Mouse (Mus musculus) heart, embryonic 13.5 days (tissue): Measurements from ENCODE around the gene Ggcx. TPM values are rescaled to one million over a fixed set of nuclear protein-coding genes. Genes with fewer than 3 reads are reported as not detected.

Source experiments
- ATAC-seq: fragments of 200-750 bp; cut with Nextera tagmentation; 2 replicates; pipeline ENCODE4 v1.8.0; 2017; ENCODE audit warnings: moderate TSS enrichment; ENCODE audit not compliant: insufficient number of reproducible peaks, low FRiP score, low TSS enrichment; ENCODE audit errors: extremely low read depth
- H3K27ac ChIP-seq: fragments of 300-500 bp; sonication (generic); replicated peaks from 2 replicates; pipeline ENCODE4 v1.5.1; 2015; ENCODE audit warnings: moderate library complexity, mild to moderate bottlenecking, inconsistent platforms
- H3K27me3 ChIP-seq: fragments of 300-500 bp; sonication (generic); replicated peaks from 2 replicates; pipeline ENCODE4 v1.6.1; 2015; ENCODE audit warnings: mild to moderate bottlenecking, inconsistent platforms
- H3K36me3 ChIP-seq: fragments of 300-500 bp; sonication (generic); 2 replicates; pipeline ENCODE4 v1.6.1; 2015; ENCODE audit warnings: mild to moderate bottlenecking, inconsistent platforms
- H3K4me1 ChIP-seq: fragments of 300-500 bp; sonication (generic); 2 replicates; pipeline ENCODE4 v1.6.1; 2015; ENCODE audit warnings: inconsistent platforms
- H3K4me2 ChIP-seq: fragments of 300-500 bp; sonication (generic); 2 replicates; pipeline ENCODE4 v1.6.1; 2015; ENCODE audit warnings: inconsistent platforms, mild to moderate bottlenecking, moderate library complexity
- H3K4me3 ChIP-seq: fragments of 300-500 bp; sonication (generic); 2 replicates; pipeline ENCODE4 v1.5.1; 2015; ENCODE audit warnings: moderate library complexity, mild to moderate bottlenecking, inconsistent platforms
- H3K9ac ChIP-seq: fragments of 300-500 bp; sonication (generic); 2 replicates; pipeline ENCODE4 v1.6.1; 2015; ENCODE audit warnings: inconsistent platforms, mild to moderate bottlenecking, moderate library complexity
- H3K9me3 ChIP-seq: fragments of 300-500 bp; sonication (generic); 2 replicates; pipeline ENCODE4 v1.6.1; 2016; ENCODE audit warnings: inconsistent platforms
- WGBS: fragments of 180-500 bp; shearing (Covaris S2); methylation state at CpG from one replicate; pipeline ENCODE4 v1.1.7; 2015; ENCODE audit warnings: mixed read lengths; 5-methylcytosine and 5-hydroxymethylcytosine counted together
- polyA plus RNA-seq: library from polyadenylated mRNA; unstranded; fragments of >200 nt; fragmentation: Nextera tagmentation; extraction: Ambion mirVana; gene quantifications from 2 replicates; pipeline ENCODE4 v1.2.1, GENCODE M21; 2015

Ggcx gene
- polyA plus RNA-seq, 1 experiment from 2014 or later: 28.3 TPM

DNA sequence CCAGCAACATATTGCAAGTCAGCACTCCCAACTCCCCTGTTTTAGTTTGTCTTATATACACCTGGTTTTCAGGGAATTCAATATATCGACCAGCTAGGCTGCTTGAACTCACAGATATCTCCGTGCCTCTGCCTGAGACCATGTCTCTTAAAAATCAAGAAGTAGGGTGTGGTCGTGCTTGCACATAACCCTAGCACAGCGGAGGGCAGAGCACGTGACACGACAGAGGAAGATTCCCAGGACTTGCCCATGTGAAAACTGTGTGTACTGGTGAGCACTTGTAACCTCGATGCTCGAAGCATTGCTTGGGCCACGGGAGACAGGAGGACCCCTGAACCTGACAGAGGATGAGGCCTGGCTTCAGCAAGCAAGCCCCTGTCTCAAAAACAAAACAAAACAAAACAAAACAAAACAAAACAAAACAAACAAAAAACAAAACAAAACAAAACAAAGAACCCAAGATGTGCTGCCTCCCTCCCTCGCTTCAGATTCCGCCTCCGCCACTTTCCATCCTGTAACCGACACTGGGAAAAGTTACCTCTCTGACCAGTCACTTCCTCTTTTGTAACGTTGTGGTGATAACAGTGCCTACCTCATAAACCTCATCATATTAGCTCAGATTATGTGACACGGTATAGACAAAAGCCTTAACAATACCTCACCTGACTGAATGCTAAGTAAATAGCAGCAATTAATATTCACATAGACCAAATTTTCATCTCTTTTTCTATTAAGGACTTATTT, 39.1 kb upstream of the Ggcx start:
- H3K4me1 ChIP-seq: peaks cover 62% of the 10 kb centered on the region
- peak overlapping the region; percentile 48 for H3K27ac ChIP-seq
- WGBS: 62% methylated on average over 15 of the region's 15 CpGs

DNA sequence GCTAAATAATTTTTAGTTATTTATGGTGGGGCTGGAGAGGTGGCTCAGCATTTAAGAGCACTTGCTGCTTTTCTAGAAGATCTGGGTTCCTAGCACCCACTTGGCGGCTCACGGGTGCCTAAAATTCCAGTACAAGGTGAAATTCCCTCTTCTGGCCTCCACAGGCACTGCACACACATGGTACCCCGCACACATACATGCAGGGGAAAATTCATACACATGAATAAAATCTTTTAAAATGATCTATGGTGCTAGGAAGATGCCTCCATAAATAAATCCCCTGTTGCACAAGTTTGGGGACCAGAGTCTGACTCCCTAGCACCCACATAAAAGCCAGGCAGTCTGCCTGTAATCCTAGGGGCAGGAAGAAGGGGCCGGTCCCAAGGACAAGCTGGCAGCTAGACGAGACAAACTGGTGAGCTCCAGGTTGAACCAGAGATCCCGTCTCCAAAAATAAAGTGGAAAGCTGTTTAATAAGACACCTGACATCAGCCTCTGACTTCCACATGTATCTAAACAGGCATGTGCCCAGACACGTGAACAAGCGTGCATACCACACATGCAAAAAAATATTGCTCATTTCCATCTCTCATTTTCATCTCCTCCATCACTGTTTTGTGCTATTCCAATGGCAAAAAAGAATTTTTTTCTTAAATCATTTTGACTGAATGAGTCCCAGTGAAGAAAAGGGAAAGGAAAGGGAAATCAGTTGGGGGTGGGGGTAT, 35.4 kb upstream of the Ggcx start:
- 84% methylated on average over 8 of the region's 8 CpGs for WGBS
- no peak for ATAC-seq
- Histone ChIP-seq H3K9me3 (no peaks in the 10 kb centered on the region), H3K27me3 (no peaks in the 10 kb centered on the region), H3K4me3 (peak overlapping the region; percentile 77), H3K27ac (peak overlapping the region; percentile 91), H3K4me2 (peak overlapping the region; percentile 79), H3K9ac (peak overlapping the region; percentile 90), H3K4me1 (peaks cover 33% of the 10 kb centered on the region), H3K36me3 (peaks cover 7% of the 10 kb centered on the region)

More for the DNA sequence above, 39.1 kb upstream of the Ggcx start:
- no peak overlapping the region for H3K4me2 ChIP-seq
- no peak for ATAC-seq
- 0 out of 2 replicates have a peak overlapping the region, but pooled peaks have one; percentile 37 for H3K9ac ChIP-seq
- H3K9me3 ChIP-seq: no peaks in the 10 kb centered on the region
- no peak overlapping the region for H3K4me3 ChIP-seq
- H3K27me3 ChIP-seq: no peaks in the 10 kb centered on the region
- peaks cover 7% of the 10 kb centered on the region for H3K36me3 ChIP-seq

DNA sequence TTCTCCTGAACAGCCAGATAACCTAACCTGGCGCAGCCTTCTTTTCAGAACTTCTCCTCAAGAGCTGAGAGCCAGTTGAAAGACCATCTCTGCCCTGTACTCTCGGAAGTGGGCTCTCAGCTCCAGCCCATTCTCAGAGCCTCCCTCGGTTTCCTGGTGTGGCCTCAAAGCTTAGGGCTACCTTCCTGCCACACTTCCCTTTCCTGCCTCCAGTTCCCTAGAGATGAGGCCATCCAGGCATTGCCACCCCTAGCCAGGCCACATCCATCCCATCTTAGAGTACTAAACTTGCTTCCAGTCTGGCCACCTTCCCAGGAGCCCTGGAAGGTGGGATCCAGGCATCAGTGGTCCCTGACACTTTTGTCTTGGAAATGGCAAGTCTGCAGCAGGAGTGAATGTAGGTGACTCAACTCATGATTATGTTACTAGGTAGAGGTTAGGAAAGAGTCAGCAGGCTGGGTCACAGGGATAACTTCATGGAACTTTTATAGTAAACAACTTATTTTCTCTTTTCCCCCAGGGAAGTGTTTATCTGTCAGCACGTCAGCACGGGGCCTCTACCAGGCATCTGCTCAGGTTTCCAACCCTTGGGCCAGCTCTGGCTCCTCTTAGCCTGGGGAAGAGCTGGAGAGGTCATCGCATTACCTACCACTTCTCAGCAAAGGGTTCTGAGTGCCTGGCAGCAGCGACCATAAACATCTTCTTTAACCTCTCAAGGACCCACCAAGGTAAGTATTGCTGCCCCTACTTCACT, 34.6 kb upstream of the Ggcx start:
- H3K4me2 ChIP-seq: peak overlapping the region; percentile 79
- no peaks in the 10 kb centered on the region for H3K27me3 ChIP-seq
- H3K27ac ChIP-seq: peak overlapping the region; percentile 91
- H3K9me3 ChIP-seq: no peaks in the 10 kb centered on the region
- WGBS: 29% methylated on average over 7 of the region's 7 CpGs
- H3K9ac ChIP-seq: peak overlapping the region; percentile 90
- H3K4me3 ChIP-seq: peak overlapping the region; percentile 77
- ATAC-seq: no peak
- peaks cover 13% of the 10 kb centered on the region for H3K36me3 ChIP-seq
- peaks cover 25% of the 10 kb centered on the region for H3K4me1 ChIP-seq

DNA sequence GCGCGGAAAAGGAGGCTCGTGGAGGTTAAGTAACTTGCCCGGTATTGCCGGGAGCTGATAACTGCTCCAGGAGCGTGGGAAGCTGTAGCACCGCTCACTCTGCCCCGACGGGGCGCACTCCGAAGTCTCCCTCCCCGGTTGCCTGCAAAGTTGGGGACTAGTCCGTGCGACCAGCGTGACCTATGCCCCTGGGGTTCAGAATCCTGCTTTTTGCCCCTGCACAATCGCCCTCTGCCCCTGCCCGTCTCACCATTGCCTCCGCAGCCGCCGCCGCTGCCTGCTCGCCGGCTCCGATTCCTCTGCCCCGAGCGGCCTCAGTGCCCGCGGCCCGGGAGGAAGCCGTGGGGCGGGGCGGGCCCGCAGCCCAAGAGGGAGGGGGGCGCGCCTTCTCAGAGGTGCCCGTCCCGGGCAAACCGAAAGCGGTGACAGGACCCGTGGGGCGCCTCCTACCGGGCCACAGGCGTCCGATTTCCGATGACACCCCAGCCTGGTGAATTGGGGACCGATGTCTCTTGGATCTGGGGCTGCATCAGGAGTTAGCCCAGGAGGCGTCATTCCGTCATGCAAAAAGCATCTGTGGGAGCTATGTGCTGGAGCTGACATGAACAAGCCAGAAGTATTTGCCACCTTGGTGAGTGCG, 33.9 kb upstream of the Ggcx start, which contains the start of gene Vamp5:
TSS of gene Vamp5 (minus strand) at position 338 of the 640 bp plus-strand sequence.
- H3K4me1 ChIP-seq: peaks cover 22% of the 10 kb centered on the region

DNA sequence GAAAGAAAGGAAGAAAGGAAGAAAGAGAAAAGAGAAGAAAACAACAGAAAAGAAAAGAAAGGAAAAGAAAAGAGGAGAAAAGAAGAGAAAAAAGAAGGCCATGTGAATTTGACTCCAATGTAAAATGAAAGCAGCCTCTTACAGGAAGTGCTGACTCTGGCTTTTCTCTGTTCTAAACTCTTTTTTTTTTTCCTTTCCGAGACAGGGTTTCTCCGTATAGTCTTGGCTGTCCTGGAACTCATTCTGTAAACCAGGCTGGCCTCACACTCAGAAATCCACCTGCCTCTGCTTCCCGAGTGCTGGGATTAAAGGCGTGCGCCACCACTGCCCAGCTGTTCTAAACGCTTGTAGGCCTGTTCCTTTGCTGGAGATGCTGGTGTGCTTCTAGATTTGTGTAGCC, 31.6 kb upstream of the Ggcx start:
- Histone ChIP-seq H3K9me3 (no peaks in the 10 kb centered on the region), H3K4me2 (no peak overlapping the region), H3K27ac (0 out of 2 replicates have a peak overlapping the region, but pooled peaks have one; percentile 45), H3K27me3 (no peaks in the 10 kb centered on the region), H3K4me1 (peaks cover 23% of the 10 kb centered on the region), H3K4me3 (no peak overlapping the region), H3K9ac (no peak overlapping the region), H3K36me3 (peaks cover 30% of the 10 kb centered on the region)
- no peak for ATAC-seq
- WGBS: 77% methylated on average over 6 of the region's 6 CpGs

More for the DNA sequence above, 33.9 kb upstream of the Ggcx start, which contains the start of gene Vamp5:
- Histone ChIP-seq H3K36me3 (peaks cover 20% of the 10 kb centered on the region), H3K4me2 (peak within 1 kb of the TSS; percentile 79), H3K27me3 (no peaks in the 10 kb centered on the region), H3K9ac (peak within 1 kb of the TSS; percentile 90), H3K27ac (peak within 1 kb of the TSS; percentile 91), H3K4me3 (peak within 1 kb of the TSS; percentile 77), H3K9me3 (no peaks in the 10 kb centered on the region)
- WGBS: under 1% methylated on average over 44 of the region's 49 CpGs
- ATAC-seq: peak; percentile 66

DNA sequence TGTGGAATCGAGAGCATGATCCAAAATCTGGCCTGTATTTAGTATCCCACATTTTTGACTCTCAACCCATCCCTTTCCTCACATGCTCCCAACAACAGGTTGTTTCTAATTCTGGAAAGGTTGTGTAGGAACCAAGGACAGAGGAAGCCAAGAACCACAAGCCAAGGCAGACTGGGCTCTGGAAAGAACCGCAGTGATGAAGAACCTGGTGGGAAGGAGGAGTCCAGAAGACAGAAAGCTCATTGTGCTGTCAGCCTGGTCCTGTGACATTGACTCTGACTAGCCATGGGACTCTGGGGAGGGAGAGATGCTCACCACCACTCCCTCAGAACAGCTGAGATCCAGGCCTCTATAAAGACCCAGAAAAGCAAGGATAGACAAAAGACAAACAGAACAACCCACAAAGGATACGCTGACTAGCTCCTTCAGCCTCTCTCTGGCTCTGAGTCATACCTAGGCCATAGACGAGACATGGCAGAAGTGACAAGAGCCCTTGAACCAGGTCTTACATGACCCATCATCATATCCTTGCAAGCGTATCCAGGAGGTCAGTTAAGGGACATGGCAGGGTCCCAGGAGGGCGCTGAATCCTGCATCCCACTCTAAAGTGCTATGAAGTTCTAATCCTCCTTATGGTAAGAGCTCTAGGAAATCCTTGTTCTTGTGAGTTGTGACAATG, 30.8 kb upstream of the Ggcx start:
- Histone ChIP-seq H3K27me3 (no peaks in the 10 kb centered on the region), H3K9ac (no peak overlapping the region), H3K27ac (no peak overlapping the region), H3K4me2 (no peak overlapping the region), H3K4me3 (no peak overlapping the region), H3K4me1 (peaks cover 31% of the 10 kb centered on the region), H3K9me3 (no peaks in the 10 kb centered on the region), H3K36me3 (peaks cover 38% of the 10 kb centered on the region)
- WGBS: 80% methylated on average over 6 of the region's 6 CpGs
- no peak for ATAC-seq

DNA sequence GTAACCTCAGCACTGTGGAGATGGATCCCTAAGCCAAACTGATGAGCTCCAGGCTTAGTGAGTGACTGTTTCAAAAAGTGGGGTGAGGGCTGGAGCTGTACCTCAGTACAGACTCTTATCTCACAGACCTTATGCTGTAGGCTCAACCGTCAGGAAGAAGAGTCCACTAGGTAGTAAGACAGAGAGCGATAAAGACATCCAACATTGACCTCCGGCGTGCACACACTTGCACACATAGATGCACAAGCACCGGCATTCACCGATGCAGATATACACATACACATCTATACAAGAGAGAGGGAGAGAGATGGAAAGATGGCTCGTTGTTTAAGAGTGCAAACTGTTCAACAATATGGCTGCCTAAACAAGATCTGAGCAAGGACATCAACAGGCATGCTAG, 30.2 kb upstream of the Ggcx start:
- Histone ChIP-seq H3K9ac (no peak overlapping the region), H3K27me3 (no peaks in the 10 kb centered on the region), H3K4me3 (no peak overlapping the region), H3K36me3 (peaks cover 42% of the 10 kb centered on the region), H3K9me3 (no peaks in the 10 kb centered on the region), H3K4me2 (no peak overlapping the region), H3K27ac (no peak overlapping the region), H3K4me1 (peaks cover 32% of the 10 kb centered on the region)
- 84% methylated on average over 7 of the region's 7 CpGs for WGBS
- no peak for ATAC-seq

DNA sequence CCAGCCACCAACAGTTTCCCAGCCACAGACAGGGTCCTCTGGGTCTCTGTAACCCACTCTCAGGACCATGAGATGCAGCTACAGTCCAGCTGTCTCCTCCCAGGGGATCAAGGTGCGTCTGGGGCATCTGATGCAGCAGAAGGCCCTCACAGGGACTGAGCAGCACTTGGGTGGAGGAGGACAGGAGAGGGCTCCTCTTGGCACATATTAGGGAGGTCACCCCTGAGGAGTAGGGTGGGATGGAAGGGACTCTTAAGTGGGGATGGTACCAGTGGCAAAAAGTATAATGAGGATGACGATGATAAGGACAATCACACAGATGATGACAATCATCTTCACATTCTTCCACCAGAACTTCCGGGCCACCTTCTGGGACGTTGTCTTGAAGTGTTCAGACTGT, 28.9 kb upstream of the Ggcx start:
- Histone ChIP-seq H3K27me3 (no peaks in the 10 kb centered on the region), H3K9ac (no peak overlapping the region), H3K4me3 (no peak overlapping the region), H3K9me3 (no peaks in the 10 kb centered on the region), H3K4me1 (peaks cover 29% of the 10 kb centered on the region), H3K27ac (no peak overlapping the region), H3K4me2 (no peak overlapping the region), H3K36me3 (peaks cover 42% of the 10 kb centered on the region)
- no peak for ATAC-seq
- 54% methylated on average over 4 of the region's 4 CpGs for WGBS

DNA sequence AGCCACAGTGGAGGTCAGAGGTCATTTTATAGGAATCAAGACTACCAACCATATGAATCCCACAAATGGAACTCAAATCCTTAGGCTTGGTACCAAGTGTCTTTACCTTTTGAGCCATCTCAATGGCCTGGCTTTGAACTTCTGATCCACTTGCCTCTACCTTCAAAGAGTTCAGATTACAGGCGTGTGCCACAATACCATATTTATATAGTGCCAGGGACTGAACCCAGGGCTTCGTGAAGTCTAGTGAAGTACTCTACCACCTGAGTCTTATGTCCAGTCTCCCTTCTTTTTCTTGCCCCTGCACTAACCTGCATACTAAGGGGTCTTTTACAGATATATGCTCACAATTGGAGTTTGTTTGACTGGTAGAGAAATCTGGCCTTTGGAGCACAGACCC, 27.5 kb upstream of the Ggcx start:
- Histone ChIP-seq H3K4me1 (peaks cover 35% of the 10 kb centered on the region), H3K4me2 (no peak overlapping the region), H3K9me3 (no peaks in the 10 kb centered on the region), H3K36me3 (peaks cover 42% of the 10 kb centered on the region), H3K4me3 (no peak overlapping the region), H3K27me3 (no peaks in the 10 kb centered on the region), H3K9ac (no peak overlapping the region), H3K27ac (no peak overlapping the region)
- 78% methylated on average over 2 of the region's 2 CpGs for WGBS
- no peak for ATAC-seq

DNA sequence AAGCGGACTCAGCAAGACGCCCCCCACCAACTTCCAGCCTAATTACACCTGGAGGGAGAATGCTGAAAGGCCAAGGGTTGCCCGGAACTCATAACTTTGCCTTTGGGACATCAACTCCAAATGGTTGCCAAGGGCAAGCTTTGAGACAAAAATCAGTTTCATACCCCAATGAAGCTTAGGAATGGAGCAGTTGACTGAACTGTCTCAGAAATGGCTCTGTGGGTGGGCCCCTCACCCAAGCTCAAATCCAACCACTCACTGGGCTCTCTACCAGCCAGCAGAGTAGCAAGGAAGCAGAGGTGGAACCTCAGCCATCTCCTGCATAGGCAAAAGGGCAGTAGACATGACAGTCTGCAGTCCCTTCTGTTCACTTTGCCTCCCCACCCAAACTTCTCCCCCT, 26.3 kb upstream of the Ggcx start:
- Histone ChIP-seq H3K4me1 (peaks cover 35% of the 10 kb centered on the region), H3K9ac (no peak overlapping the region), H3K27ac (no peak overlapping the region), H3K4me3 (no peak overlapping the region), H3K9me3 (no peaks in the 10 kb centered on the region), H3K27me3 (no peaks in the 10 kb centered on the region), H3K36me3 (peaks cover 42% of the 10 kb centered on the region), H3K4me2 (0 out of 2 replicates have a peak overlapping the region, but pooled peaks have one; percentile 82)
- ATAC-seq: no peak
- 83% methylated on average over 3 of the region's 3 CpGs for WGBS
